24 mouse cellular contexts compared by ENCODE assay signal in the genomic region with DNA sequence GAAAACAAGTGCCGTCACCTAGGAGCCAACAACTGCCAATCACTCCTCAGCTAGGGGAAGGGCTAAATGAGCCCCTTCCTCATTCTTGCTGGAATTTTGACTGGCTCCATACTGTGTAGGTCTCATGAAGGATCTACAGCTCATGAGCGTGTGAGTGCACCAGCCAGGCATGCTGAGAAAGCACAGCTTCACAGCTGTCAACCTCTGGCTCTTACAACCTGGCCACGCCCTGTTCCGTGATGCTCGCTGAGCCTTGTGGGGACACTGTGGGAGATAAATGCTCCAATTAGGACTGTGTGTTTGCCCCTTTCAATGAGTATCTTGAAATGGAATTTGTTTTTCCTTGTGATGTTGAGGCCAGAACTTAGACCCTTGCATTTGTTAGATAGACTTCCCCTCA. TPM values are rescaled to one million over a fixed set of nuclear protein-coding genes. Genes with fewer than 3 reads are reported as not detected.
A peak's percentile ranks its signal among the peaks of the same experiment; 100 is the strongest.
DNase-seq lines count a peak whose midpoint lies in the region; ATAC-seq lines count a peak whose summit lies in the region.
"Had no signal": no experiment of that assay in that cellular context is flagged by ENCODE, and none has a peak within 500 bp of the region (broad histone marks: within the 10 kb centered on the region; RNA-seq: fewer than 3 reads in every experiment).

No protein-coding gene starts in this region.

- no peak overlapping the region for H3K4me2 ChIP-seq in lung, embryonic 16.5 days (ENCODE audit: low read depth, low read length)
- peak overlapping the region; percentile 37 for H3K4me2 ChIP-seq in stomach, embryonic 16.5 days (ENCODE audit: low read depth, low read length)
- H3K4me2 ChIP-seq: heart, embryonic 12.5 days; hindbrain, embryonic 15.5 days had no signal

- no peak for ATAC-seq in lung, embryonic 16.5 days (ENCODE audit: low read depth)
- ATAC-seq in stomach, embryonic 16.5 days (ENCODE audit: insufficient read depth, low FRiP score) = no peak
- no peak for ATAC-seq in megakaryocyte, adult 5-6 weeks (ENCODE audit: poor library complexity, severe bottlenecking)
- ATAC-seq: forebrain, embryonic 14.5 days had no signal

- no peaks in the 10 kb centered on the region for H3K9me3 ChIP-seq in lung, embryonic 16.5 days (ENCODE audit: control insufficient read depth, low read length)
- H3K9me3 ChIP-seq in stomach, embryonic 16.5 days (replicated peaks; ENCODE audit: control insufficient read depth, low read length) = no peaks in the 10 kb centered on the region
- H3K9me3 ChIP-seq: embryonic facial prominence, embryonic 10.5 days; forebrain, embryonic 10.5 days; heart, embryonic 12.5 days; hindbrain, embryonic 15.5 days had no signal

- H3K27me3 ChIP-seq in lung, embryonic 16.5 days (ENCODE audit: control insufficient read depth, insufficient read depth, low read depth, low read length) = no peaks in the 10 kb centered on the region
- no peaks in the 10 kb centered on the region for H3K27me3 ChIP-seq in stomach, embryonic 16.5 days (ENCODE audit: control insufficient read depth, insufficient read depth, low read length)
- H3K27me3 ChIP-seq: heart, embryonic 12.5 days had no signal

- no peak overlapping the region for H3K4me3 ChIP-seq in lung, embryonic 16.5 days (ENCODE audit: low read length)
- H3K4me3 ChIP-seq in stomach, embryonic 16.5 days (replicated peaks; ENCODE audit: low read length) = peak overlapping the region; percentile 23
- H3K4me3 ChIP-seq: embryonic facial prominence, embryonic 10.5 days; erythroblast, embryonic 14.5 days; forebrain, embryonic 10.5 days; heart, embryonic 12.5 days; hindbrain, embryonic 15.5 days had no signal

- H3K4me1 ChIP-seq in lung, embryonic 16.5 days (replicated peaks; ENCODE audit: control insufficient read depth, insufficient read depth, low read length) = peaks cover 17% of the 10 kb centered on the region
- H3K4me1 ChIP-seq in stomach, embryonic 16.5 days (ENCODE audit: control insufficient read depth, insufficient read depth, low read length) = peaks cover 19% of the 10 kb centered on the region

- DNase-seq in cerebellum, adult 11-12 months = peak; percentile 16
- no peak for DNase-seq in cerebellum, adult 8-10 months
- DNase-seq in lung, postnatal 25 days (ENCODE audit: low spot score) = no peak
- no peak for DNase-seq in left cerebral cortex, adult 8-10 months (ENCODE audit: low spot score in 2 of 2)
- DNase-seq: adrenal gland, postnatal 14 days; B cell, adult 2 months; cerebellum, adult 18-20 months; cerebellum, postnatal 10 days; gastrocnemius, postnatal 36 days; heart, adult 18-20 months had no signal

- H3K27ac ChIP-seq in lung, embryonic 16.5 days (ENCODE audit: low read length) = no peak overlapping the region
- H3K27ac ChIP-seq in stomach, embryonic 16.5 days (ENCODE audit: low read length) = 0 out of 2 replicates have a peak overlapping the region, but pooled peaks have one; percentile 21
- H3K27ac ChIP-seq: embryonic facial prominence, embryonic 10.5 days; forebrain, embryonic 10.5 days; hindbrain, embryonic 15.5 days had no signal

- peaks cover 8% of the 10 kb centered on the region for H3K36me3 ChIP-seq in lung, embryonic 16.5 days (ENCODE audit: control insufficient read depth, insufficient read depth, low read length)
- H3K36me3 ChIP-seq in stomach, embryonic 16.5 days (ENCODE audit: control insufficient read depth, insufficient read depth, low read length) = peaks cover 12% of the 10 kb centered on the region; the same call in 1 of the 2 replicates
- H3K36me3 ChIP-seq: hindbrain, embryonic 15.5 days had no signal

- WGBS in lung, embryonic 16.5 days = 83% methylated on average over 5 of the region's 5 CpGs
- 76% methylated on average over 5 of the region's 5 CpGs for WGBS in stomach, embryonic 16.5 days

- 0 out of 2 replicates have a peak overlapping the region, but pooled peaks have one; percentile 5 for H3K9ac ChIP-seq in lung, embryonic 16.5 days (ENCODE audit: low read length)
- H3K9ac ChIP-seq in stomach, embryonic 16.5 days (ENCODE audit: low read length) = peak overlapping the region; percentile 41
- H3K9ac ChIP-seq: heart, embryonic 12.5 days; hindbrain, embryonic 15.5 days had no signal

RNA-seq across cellular contexts. Expression of gene Tgfb1i1, which starts 3.4 kb away (rescaled TPM):
- polyA plus RNA-seq in lung, embryonic 16.5 days (2015; fragmentation: Nextera tagmentation; extraction: Ambion mirVana) = 190 and 203 TPM in 2 replicates
- 234 and 250 TPM in 2 replicates for polyA plus RNA-seq in stomach, embryonic 16.5 days (2015; fragmentation: Nextera tagmentation; extraction: Ambion mirVana)
- total RNA-seq in left cerebral cortex, adult 8-10 months (2022) = 10 to 100 TPM; 16.0 to 17.2 (median 16.5) TPM
- 1.1 TPM in 1 of 2 replicates, not detected in the other for total RNA-seq in megakaryocyte, adult 5-6 weeks (2015)
- total RNA-seq in megakaryocyte, adult 5-6 weeks (2017) = 0.07 TPM in 1 of 2 replicates, not detected in the other
- total RNA-seq: MEL had no signal

RNA-seq across cellular contexts. Expression of gene 9130023H24Rik, which starts 12.2 kb away (rescaled TPM):
- 9.4 TPM in 2 replicates for polyA plus RNA-seq in lung, embryonic 16.5 days (2015; fragmentation: Nextera tagmentation; extraction: Ambion mirVana)
- polyA plus RNA-seq in stomach, embryonic 16.5 days (2015; fragmentation: Nextera tagmentation; extraction: Ambion mirVana) = 6.9 and 7.4 TPM in 2 replicates
- 1 to 10 TPM; 3.9 to 5.0 (median 4.4) TPM for total RNA-seq in left cerebral cortex, adult 8-10 months (2022)
- 4.4 and 5.1 TPM in 2 replicates for total RNA-seq in megakaryocyte, adult 5-6 weeks (2015)
- 4.3 and 5.3 TPM in 2 replicates for total RNA-seq in megakaryocyte, adult 5-6 weeks (2017)

RNA-seq across cellular contexts. Expression of gene Armc5, which starts 12.9 kb away (rescaled TPM):
- polyA plus RNA-seq in lung, embryonic 16.5 days (2015; fragmentation: Nextera tagmentation; extraction: Ambion mirVana) = 20.0 TPM in 2 replicates
- polyA plus RNA-seq in stomach, embryonic 16.5 days (2015; fragmentation: Nextera tagmentation; extraction: Ambion mirVana) = 14.0 and 14.5 TPM in 2 replicates
- total RNA-seq in left cerebral cortex, adult 8-10 months (2022) = 10 to 100 TPM; 14.2 to 16.8 (median 14.9) TPM
- 3.1 and 3.9 TPM in 2 replicates for total RNA-seq in megakaryocyte, adult 5-6 weeks (2015)
- total RNA-seq in megakaryocyte, adult 5-6 weeks (2017) = 7.0 TPM in 2 replicates

RNA-seq across cellular contexts. Expression of gene Slc5a2, which starts 15.5 kb away (rescaled TPM):
- polyA plus RNA-seq in lung, embryonic 16.5 days (2015; fragmentation: Nextera tagmentation; extraction: Ambion mirVana) = 0.39 TPM in 1 of 2 replicates, not detected in the other
- polyA plus RNA-seq in stomach, embryonic 16.5 days (2015; fragmentation: Nextera tagmentation; extraction: Ambion mirVana) = 0.67 and 0.72 TPM in 2 replicates
- not detected for total RNA-seq in left cerebral cortex, adult 8-10 months (2022)
- total RNA-seq in megakaryocyte, adult 5-6 weeks (2015) = 0.68 TPM in 1 of 2 replicates, not detected in the other
- total RNA-seq in megakaryocyte, adult 5-6 weeks (2017) = not detected in 2 replicates
- total RNA-seq: adrenal gland, postnatal 14 days; gastrocnemius, adult 8-10 months; gastrocnemius, postnatal 36 days; heart, adult 18-20 months; heart, postnatal 25 days had no signal
- polyA plus RNA-seq: embryonic facial prominence, embryonic 14.5 days; forebrain, embryonic 10.5 days; forebrain, embryonic 14.5 days; hindbrain, embryonic 11.5 days; hindbrain, embryonic 15.5 days had no signal

RNA-seq across cellular contexts. Expression of gene Cox6a2, which starts 43.8 kb away (rescaled TPM):
- 22.4 and 28.3 TPM in 2 replicates for polyA plus RNA-seq in lung, embryonic 16.5 days (2015; fragmentation: Nextera tagmentation; extraction: Ambion mirVana)
- polyA plus RNA-seq in stomach, embryonic 16.5 days (2015; fragmentation: Nextera tagmentation; extraction: Ambion mirVana) = 1.2 and 35.0 TPM in 2 replicates
- 10 to 100 TPM in 2 of 4 experiments, 1 to 10 TPM in 2; 4.5 to 14.1 (median 9.5) TPM for total RNA-seq in left cerebral cortex, adult 8-10 months (2022)
- 1.3 and 6.9 TPM in 2 replicates for total RNA-seq in megakaryocyte, adult 5-6 weeks (2015)
- 2.9 and 5.4 TPM in 2 replicates for total RNA-seq in megakaryocyte, adult 5-6 weeks (2017)
- total RNA-seq: adrenal gland, postnatal 14 days had no signal
- polyA plus RNA-seq: embryonic facial prominence, embryonic 10.5 days; erythroblast, embryonic 14.5 days; forebrain, embryonic 10.5 days had no signal

Comparison
In these comparisons a context has a peak if more than half of its experiments do, and no peak if none do; other contexts are left out.
1. RNA of gene Tgfb1i1, which starts 3.4 kb away (total RNA-seq): 16.0 to 17.2 TPM in left cerebral cortex, adult 8-10 months; 0.07 to 1.1 TPM in megakaryocyte, adult 5-6 weeks; every median in the first group is over 4 times any median in the second.